Mouse (Mus musculus) urinary bladder, adult 18-20 months (tissue): Measurements from ENCODE around the gene Ice2.

ENCODE experiments used
- DNase-seq, 2 experiments: peaks; one replicate each; pipeline ENCODE4 v3.0.0; 2022; ENCODE audit warnings: low spot score in 2 of 2, mixed read lengths in 2 of 2

Ice2 gene

GRCm38 (mm10) chr9:69404671-69405070 lies 7.0 kb downstream of the Ice2 start:
- no peak for DNase-seq

GRCm38 (mm10) chr9:69419476-69419875 lies 21.8 kb downstream of the Ice2 start:
- DNase-seq = no peak

GRCm38 (mm10) chr9:69430531-69430930 lies 32.8 kb downstream of the Ice2 start:
- no peak for DNase-seq

- DNase-seq = peak in 1 of 2 experiments; percentile 21
Measured at GRCm38 (mm10) chr9:69431863-69432555, 34.3 kb downstream of the Ice2 start.

GRCm38 (mm10) chr9:69435194-69435593 lies 37.5 kb downstream of the Ice2 start:
- no peak for DNase-seq

- DNase-seq = no peak
Measured at GRCm38 (mm10) chr9:69435662-69436061, 38.0 kb downstream of the Ice2 start.

GRCm38 (mm10) chr9:69439805-69440357 lies 42.2 kb downstream of the Ice2 start:
- peak; percentile 12 to 26 for DNase-seq

- DNase-seq = peak in 1 of 2 experiments; percentile 45
Measured at GRCm38 (mm10) chr9:69442471-69443038, 44.8 kb downstream of the Ice2 start.

- DNase-seq = peak in 1 of 2 experiments; percentile 79
Measured at GRCm38 (mm10) chr9:69443203-69443602, 45.5 kb downstream of the Ice2 start.

- no peak for DNase-seq
Measured at GRCm38 (mm10) chr9:69448801-69449200, 51.1 kb downstream of the Ice2 start.

- DNase-seq = no peak
Measured at GRCm38 (mm10) chr9:69450636-69451035, 52.9 kb downstream of the Ice2 start.

GRCm38 (mm10) chr9:69451886-69452810 lies 54.4 kb downstream of the Ice2 start:
- DNase-seq = no peak

GRCm38 (mm10) chr9:69453066-69453900 lies 55.6 kb downstream of the Ice2 start, which contains the start of gene Anxa2:
TSS of gene Anxa2 (plus strand) at chr9:69453620.
- DNase-seq = peak; percentile 89 to 97

GRCm38 (mm10) chr9:69453901-69454666 lies 56.4 kb downstream of the Ice2 start:
- no peak for DNase-seq

- no peak for DNase-seq
Measured at GRCm38 (mm10) chr9:69454691-69455090, 57.0 kb downstream of the Ice2 start.

- DNase-seq = no peak
Measured at GRCm38 (mm10) chr9:69455391-69455790, 57.7 kb downstream of the Ice2 start.

- DNase-seq = no peak
Measured at GRCm38 (mm10) chr9:69456406-69457075, 58.8 kb downstream of the Ice2 start.

GRCm38 (mm10) chr9:69457143-69457542 lies 59.4 kb downstream of the Ice2 start:
- no peak for DNase-seq

- DNase-seq = peak; percentile 61 to 88
Measured at GRCm38 (mm10) chr9:69457747-69458625, 60.3 kb downstream of the Ice2 start.
